Mouse (Mus musculus) limb, embryonic 13.5 days (tissue): Measurements from ENCODE around the gene Hoxd8. TPM values are rescaled to one million over a fixed set of nuclear protein-coding genes. Genes with fewer than 3 reads are reported as not detected.

ENCODE experiments used
- ATAC-seq: fragments of 200-750 bp; cut with Nextera tagmentation; 2 replicates; pipeline ENCODE4 v1.8.0; 2017; ENCODE audit warnings: low read depth, moderate number of reproducible peaks, moderate TSS enrichment; ENCODE audit not compliant: low FRiP score
- H3K27ac ChIP-seq: fragments of 300-500 bp; sonication (generic); 2 replicates; pipeline ENCODE4 v1.5.1; 2015; ENCODE audit warnings: inconsistent platforms, mild to moderate bottlenecking, moderate library complexity
- H3K27me3 ChIP-seq: fragments of 300-500 bp; sonication (generic); 2 replicates; pipeline ENCODE4 v1.6.1; 2015; ENCODE audit warnings: mild to moderate bottlenecking, inconsistent platforms
- H3K36me3 ChIP-seq: fragments of 300-500 bp; sonication (generic); 2 replicates; pipeline ENCODE4 v1.6.1; 2015; ENCODE audit warnings: inconsistent platforms, mild to moderate bottlenecking, moderate library complexity
- H3K4me1 ChIP-seq: fragments of 300-500 bp; sonication (generic); 2 replicates; pipeline ENCODE4 v1.6.1; 2015; ENCODE audit warnings: inconsistent platforms
- H3K4me2 ChIP-seq: fragments of 300-500 bp; sonication (generic); replicated peaks from 2 replicates; pipeline ENCODE4 v1.6.1; 2015; ENCODE audit warnings: inconsistent platforms, mild to moderate bottlenecking, moderate library complexity
- H3K4me3 ChIP-seq: fragments of 300-500 bp; sonication (generic); 2 replicates; pipeline ENCODE4 v1.5.1; 2015; ENCODE audit warnings: moderate library complexity, mild to moderate bottlenecking, inconsistent platforms
- H3K9ac ChIP-seq: fragments of 300-500 bp; sonication (generic); 2 replicates; pipeline ENCODE4 v1.6.1; 2015; ENCODE audit warnings: mild to moderate bottlenecking, inconsistent platforms
- H3K9me3 ChIP-seq: fragments of 300-500 bp; sonication (generic); 2 replicates; pipeline ENCODE4 v1.6.1; 2016; ENCODE audit warnings: inconsistent platforms
- WGBS: fragments of 180-500 bp; shearing (Covaris S2); methylation state at CpG from one replicate; pipeline ENCODE4 v1.1.7; 2015; 5-methylcytosine and 5-hydroxymethylcytosine counted together
- polyA plus RNA-seq: library from polyadenylated mRNA; unstranded; fragments of >200 nt; fragmentation: Nextera tagmentation; extraction: Ambion mirVana; gene quantifications from 2 replicates; pipeline ENCODE4 v1.2.1, GENCODE M21; 2015

Gene Hoxd8
- polyA plus RNA-seq, 1 experiment from 2014 or later: 7.5 TPM

GRCm38 (mm10) chr2:74735851-74736687, 31.7 kb downstream of the Hoxd8 start:
- ATAC-seq: no peak

GRCm38 (mm10) chr2:74736688-74737577, 32.5 kb downstream of the Hoxd8 start:
- Histone ChIP-seq H3K4me1 (peaks cover 44% of the 10 kb centered on the region), H3K27ac (no peak overlapping the region), H3K9me3 (no peaks in the 10 kb centered on the region), H3K36me3 (no peaks in the 10 kb centered on the region), H3K9ac (no peak overlapping the region), H3K27me3 (peaks cover 99% of the 10 kb centered on the region), H3K4me2 (no peak overlapping the region), H3K4me3 (0 out of 2 replicates have a peak overlapping the region, but pooled peaks have one; percentile 27)
- WGBS: 9% methylated on average over 15 of the region's 15 CpGs
- no peak for ATAC-seq

More at GRCm38 (mm10) chr2:74735851-74736687, 31.7 kb downstream of the Hoxd8 start:
- peak overlapping the region; percentile 27 for H3K4me3 ChIP-seq
- H3K9ac ChIP-seq: no peak overlapping the region; the same call in 1 of the 2 replicates
- peaks cover 44% of the 10 kb centered on the region for H3K4me1 ChIP-seq
- H3K27me3 ChIP-seq: peaks cover 99% of the 10 kb centered on the region
- no peak overlapping the region for H3K27ac ChIP-seq
- peak overlapping the region; percentile 54 for H3K4me2 ChIP-seq
- no peaks in the 10 kb centered on the region for H3K9me3 ChIP-seq
- WGBS: 2% methylated on average over 42 of the region's 42 CpGs
- H3K36me3 ChIP-seq: no peaks in the 10 kb centered on the region

GRCm38 (mm10) chr2:74737578-74738070, 33.2 kb downstream of the Hoxd8 start:
- Histone ChIP-seq H3K9ac (no peak overlapping the region), H3K27ac (no peak overlapping the region), H3K9me3 (no peaks in the 10 kb centered on the region), H3K4me2 (no peak overlapping the region), H3K27me3 (peaks cover 99% of the 10 kb centered on the region), H3K4me1 (peaks cover 39% of the 10 kb centered on the region), H3K4me3 (no peak overlapping the region), H3K36me3 (no peaks in the 10 kb centered on the region)
- 8% methylated on average over 7 of the region's 7 CpGs for WGBS
- no peak for ATAC-seq

- Histone ChIP-seq H3K9me3 (no peaks in the 10 kb centered on the region), H3K4me3 (no peak overlapping the region), H3K27ac (no peak overlapping the region), H3K4me2 (no peak overlapping the region), H3K9ac (no peak overlapping the region), H3K4me1 (peaks cover 32% of the 10 kb centered on the region), H3K27me3 (peaks cover 99% of the 10 kb centered on the region), H3K36me3 (no peaks in the 10 kb centered on the region)
- WGBS: 4% methylated on average over 20 of the region's 20 CpGs
- ATAC-seq: no peak
Measured at GRCm38 (mm10) chr2:74738623-74739475, 34.4 kb downstream of the Hoxd8 start.

- 14% methylated on average over 2 of the region's 2 CpGs for WGBS
- no peak for ATAC-seq
Measured at GRCm38 (mm10) chr2:74739476-74739800, 35.0 kb downstream of the Hoxd8 start.

GRCm38 (mm10) chr2:74739869-74740268, 35.5 kb downstream of the Hoxd8 start:
- H3K27ac ChIP-seq: no peak overlapping the region
- peaks cover 32% of the 10 kb centered on the region for H3K4me1 ChIP-seq
- H3K4me3 ChIP-seq: peak overlapping the region; percentile 22; the same call in 1 of the 2 replicates
- H3K27me3 ChIP-seq: peaks cover 99% of the 10 kb centered on the region
- peak overlapping the region; percentile 52 for H3K4me2 ChIP-seq
- H3K9me3 ChIP-seq: no peaks in the 10 kb centered on the region
- WGBS: 5% methylated on average over 14 of the region's 14 CpGs
- H3K9ac ChIP-seq: no peak overlapping the region
- no peak for ATAC-seq
- H3K36me3 ChIP-seq: no peaks in the 10 kb centered on the region

More at GRCm38 (mm10) chr2:74739476-74739800, 35.0 kb downstream of the Hoxd8 start:
- Histone ChIP-seq H3K4me2 (no peak overlapping the region), H3K27ac (no peak overlapping the region), H3K9ac (no peak overlapping the region), H3K27me3 (peaks cover 99% of the 10 kb centered on the region), H3K36me3 (no peaks in the 10 kb centered on the region), H3K4me3 (no peak overlapping the region), H3K4me1 (peaks cover 32% of the 10 kb centered on the region), H3K9me3 (no peaks in the 10 kb centered on the region)

GRCm38 (mm10) chr2:74740311-74741091, 36.1 kb downstream of the Hoxd8 start:
- no peak for ATAC-seq
- 2% methylated on average over 43 of the region's 43 CpGs for WGBS
- peak overlapping the region; percentile 22 for H3K4me3 ChIP-seq

GRCm38 (mm10) chr2:74741252-74741978, 37.0 kb downstream of the Hoxd8 start:
- 51% methylated on average over 2 of the region's 3 CpGs for WGBS
- no peak for ATAC-seq
- H3K4me2 ChIP-seq: no peak overlapping the region
- no peak overlapping the region for H3K4me3 ChIP-seq
- no peak overlapping the region for H3K9ac ChIP-seq
- no peaks in the 10 kb centered on the region for H3K36me3 ChIP-seq
- no peaks in the 10 kb centered on the region for H3K9me3 ChIP-seq
- H3K27me3 ChIP-seq: peaks cover 99% of the 10 kb centered on the region
- H3K27ac ChIP-seq: no peak overlapping the region
- peaks cover 23% of the 10 kb centered on the region for H3K4me1 ChIP-seq

More at GRCm38 (mm10) chr2:74740311-74741091, 36.1 kb downstream of the Hoxd8 start:
- Histone ChIP-seq H3K36me3 (no peaks in the 10 kb centered on the region), H3K9ac (no peak overlapping the region), H3K4me1 (peaks cover 28% of the 10 kb centered on the region), H3K27me3 (peaks cover 99% of the 10 kb centered on the region), H3K4me2 (peak overlapping the region; percentile 52), H3K9me3 (no peaks in the 10 kb centered on the region), H3K27ac (no peak overlapping the region)

- no peak overlapping the region for H3K27ac ChIP-seq
- ATAC-seq: no peak
- H3K4me3 ChIP-seq: no peak overlapping the region
- H3K36me3 ChIP-seq: no peaks in the 10 kb centered on the region
- peaks cover 26% of the 10 kb centered on the region for H3K4me1 ChIP-seq
- H3K27me3 ChIP-seq: peaks cover 99% of the 10 kb centered on the region
- no peaks in the 10 kb centered on the region for H3K9me3 ChIP-seq
- no peak overlapping the region for H3K4me2 ChIP-seq
- H3K9ac ChIP-seq: no peak overlapping the region
Measured at GRCm38 (mm10) chr2:74741979-74742277, 37.5 kb downstream of the Hoxd8 start.

- Histone ChIP-seq H3K9me3 (no peaks in the 10 kb centered on the region), H3K27ac (no peak overlapping the region), H3K4me1 (peaks cover 22% of the 10 kb centered on the region), H3K4me3 (no peak overlapping the region), H3K4me2 (no peak overlapping the region), H3K9ac (no peak overlapping the region), H3K27me3 (peaks cover 99% of the 10 kb centered on the region), H3K36me3 (no peaks in the 10 kb centered on the region)
- whole genome bisulfite sequencing: 18% methylated on average over 6 of the region's 6 CpGs
- ATAC-seq: no peak
Measured at GRCm38 (mm10) chr2:74745540-74746297, 41.3 kb downstream of the Hoxd8 start.
